Mouse (Mus musculus): ENCODE results near the gene Cpeb3. TPM values are rescaled to one million over a fixed set of nuclear protein-coding genes. Genes with fewer than 3 reads are reported as not detected.

The Cpeb3 gene
- 0.21 TPM in 1 of 2 replicates, not detected in the other for polyA plus RNA-seq (2012; ENCODE audit: insufficient read depth, low replicate concordance)

DNA sequence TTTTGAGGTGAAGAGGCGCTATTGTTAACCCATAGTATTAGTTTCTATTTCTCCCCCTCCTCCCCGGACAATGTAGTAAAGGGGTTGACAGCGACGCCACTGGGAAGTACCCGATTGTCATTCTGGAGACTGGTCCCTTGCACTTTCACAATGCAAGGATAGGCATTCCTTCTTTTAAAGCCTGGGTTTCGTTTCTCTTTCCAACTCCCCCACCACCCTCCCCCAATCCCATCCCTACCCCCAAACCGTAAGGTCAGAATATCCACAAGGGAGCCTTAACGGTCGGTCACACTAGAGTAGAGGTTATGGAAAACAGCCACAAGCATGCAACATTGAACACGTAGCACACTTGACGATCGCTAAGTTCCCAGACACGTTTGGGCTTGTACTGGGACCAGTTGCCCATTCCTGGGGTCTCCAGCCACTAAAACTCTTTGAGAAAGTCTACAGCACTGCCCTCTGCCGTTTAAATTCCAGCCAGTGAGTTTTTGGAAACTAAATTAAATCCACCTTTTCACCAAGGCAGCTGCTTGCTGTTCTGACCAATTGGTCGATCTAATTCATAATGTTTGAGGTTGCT is at the start of gene Cpeb3:
Cpeb3 (minus strand) TSS at position 426 of the 580 bp plus-strand sequence.
- no peaks in the 10 kb centered on the region for H3K9me3 ChIP-seq
- peaks cover 28% of the 10 kb centered on the region for H3K36me3 ChIP-seq (replicated peaks; ENCODE audit: low read length)
- H3K4me1 ChIP-seq = peaks cover 36% of the 10 kb centered on the region
- peaks cover 10% of the 10 kb centered on the region for H3K27me3 ChIP-seq (replicated peaks)
- H3K4me3 ChIP-seq (replicated peaks) = peak within 1 kb of the TSS; percentile 98
- TF ChIP-seq GATA1 (IDR thresholded peaks at IDR 0.05; ENCODE audit: borderline replicate concordance, low read length) (no peak), FLI1 (IDR thresholded peaks at IDR 0.05; ENCODE audit: low read length) (no peak)

DNA sequence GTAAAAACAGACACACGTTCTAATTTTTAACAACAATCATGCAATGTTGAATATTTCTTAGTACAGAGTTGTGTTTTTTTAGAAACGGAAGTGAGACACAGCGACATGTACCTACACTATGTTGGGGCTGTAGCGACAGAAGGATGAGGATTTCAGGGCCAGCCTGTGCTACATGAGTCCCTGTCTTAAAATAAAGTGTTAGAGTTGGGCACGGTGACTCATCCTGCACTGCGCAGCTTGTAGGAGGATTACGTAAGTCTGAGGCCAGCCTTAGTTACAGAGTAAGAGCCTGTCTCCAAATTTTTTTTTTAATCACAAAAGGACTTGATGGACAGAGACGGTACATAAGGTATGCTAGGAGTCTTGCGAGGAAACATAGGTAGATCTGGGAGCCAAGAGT is 46.9 kb upstream of the Cpeb3 start:
- H3K4me3 ChIP-seq (replicated peaks) = no peak overlapping the region
- H3K4me1 ChIP-seq = peaks cover 1% of the 10 kb centered on the region; the same call in 1 of the 2 replicates
- H3K36me3 ChIP-seq (replicated peaks; ENCODE audit: low read length) = no peaks in the 10 kb centered on the region
- peaks cover 2% of the 10 kb centered on the region; the same call in 1 of the 2 replicates for H3K9me3 ChIP-seq
- peaks cover 25% of the 10 kb centered on the region for H3K27me3 ChIP-seq (replicated peaks)
- TF ChIP-seq GATA1 (IDR thresholded peaks at IDR 0.05; ENCODE audit: borderline replicate concordance, low read length) (no peak), FLI1 (IDR thresholded peaks at IDR 0.05; ENCODE audit: low read length) (no peak)

DNA sequence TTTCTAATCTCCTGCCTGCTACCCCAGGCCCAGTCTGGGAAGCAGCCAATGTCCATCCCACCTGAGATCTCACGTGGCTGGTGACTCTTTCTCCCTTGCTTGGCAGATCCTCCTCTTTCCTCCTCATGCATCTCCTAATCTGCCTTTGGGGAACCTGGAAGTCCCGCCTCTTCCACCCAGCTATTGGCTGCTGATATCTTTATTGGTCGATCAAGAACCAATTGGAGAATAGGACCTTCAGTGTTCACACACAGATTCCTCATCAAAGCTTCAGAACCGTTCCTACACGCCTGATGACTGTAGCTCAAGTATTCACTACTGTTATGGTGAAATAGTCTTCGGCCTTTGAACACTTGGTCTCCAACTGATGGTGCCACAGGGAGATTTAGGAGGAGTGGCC is 43.7 kb upstream of the Cpeb3 start:
- no peak overlapping the region for H3K4me3 ChIP-seq (replicated peaks)
- H3K4me1 ChIP-seq = peaks cover 5% of the 10 kb centered on the region; the same call in 1 of the 2 replicates
- H3K27me3 ChIP-seq (replicated peaks) = peaks cover 11% of the 10 kb centered on the region
- H3K9me3 ChIP-seq = no peaks in the 10 kb centered on the region
- TF ChIP-seq FLI1 (IDR thresholded peaks at IDR 0.05; ENCODE audit: low read length) = no peak
- no peak for TF ChIP-seq GATA1 (IDR thresholded peaks at IDR 0.05; ENCODE audit: borderline replicate concordance, low read length)
- no peaks in the 10 kb centered on the region for H3K36me3 ChIP-seq (replicated peaks; ENCODE audit: low read length)

DNA sequence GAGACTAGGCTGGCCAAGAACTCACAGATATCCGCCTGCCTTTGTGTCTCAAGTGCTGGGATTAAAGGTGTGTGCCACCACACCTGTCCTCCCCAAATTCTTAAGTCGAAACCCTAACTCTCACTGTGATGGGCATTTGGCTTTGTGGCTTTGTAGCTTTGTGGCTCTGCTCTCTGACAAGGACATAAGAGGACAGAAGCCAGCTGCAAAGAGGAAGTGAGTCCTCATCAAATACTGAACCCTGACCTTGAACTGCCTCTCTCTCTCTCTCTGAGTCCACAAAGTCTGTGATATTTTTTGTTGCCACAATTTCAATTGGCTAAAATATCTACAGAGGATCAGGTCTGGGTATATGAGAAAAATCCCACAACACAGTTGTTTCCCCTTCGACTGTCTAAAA is 39.8 kb upstream of the Cpeb3 start:
- TF ChIP-seq FLI1 (IDR thresholded peaks at IDR 0.05; ENCODE audit: low read length) (no peak), GATA1 (IDR thresholded peaks at IDR 0.05; ENCODE audit: borderline replicate concordance, low read length) (no peak)

DNA sequence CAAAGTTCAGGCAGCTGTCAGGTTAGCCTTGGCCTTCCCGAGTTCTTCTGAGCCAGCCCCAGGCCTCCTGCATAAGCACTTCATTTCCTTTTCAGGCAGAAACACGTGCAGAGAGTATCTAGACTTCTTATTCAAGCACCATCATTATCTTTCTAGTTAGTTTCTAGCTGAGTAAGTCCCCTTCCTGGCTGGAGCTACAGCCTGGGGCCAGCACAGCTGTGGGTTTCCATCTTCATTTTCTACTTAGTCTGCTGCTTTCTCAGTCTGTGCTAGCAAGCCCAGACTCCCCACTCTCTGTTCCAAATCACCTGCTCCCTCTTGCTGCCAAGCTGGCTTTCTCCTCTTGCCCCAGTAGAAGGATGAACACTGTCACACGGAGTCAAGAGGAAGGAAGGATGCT is 38.5 kb upstream of the Cpeb3 start:
- no peaks in the 10 kb centered on the region for H3K36me3 ChIP-seq (replicated peaks; ENCODE audit: low read length)
- peaks cover 6% of the 10 kb centered on the region; the same call in 1 of the 2 replicates for H3K9me3 ChIP-seq
- H3K4me3 ChIP-seq (replicated peaks) = no peak overlapping the region
- peaks cover 7% of the 10 kb centered on the region for H3K27me3 ChIP-seq (replicated peaks)
- H3K4me1 ChIP-seq = peaks cover 12% of the 10 kb centered on the region; the same call in 1 of the 2 replicates
- no peak for TF ChIP-seq GATA1 (IDR thresholded peaks at IDR 0.05; ENCODE audit: borderline replicate concordance, low read length)
- TF ChIP-seq FLI1 (IDR thresholded peaks at IDR 0.05; ENCODE audit: low read length) = no peak

More for the DNA sequence above, 39.8 kb upstream of the Cpeb3 start:
- Histone ChIP-seq H3K27me3 (replicated peaks) (peaks cover 9% of the 10 kb centered on the region), H3K9me3 (peaks cover 6% of the 10 kb centered on the region; the same call in 1 of the 2 replicates), H3K4me3 (replicated peaks) (no peak overlapping the region), H3K4me1 (peaks cover 12% of the 10 kb centered on the region; the same call in 1 of the 2 replicates), H3K36me3 (replicated peaks; ENCODE audit: low read length) (no peaks in the 10 kb centered on the region)

DNA sequence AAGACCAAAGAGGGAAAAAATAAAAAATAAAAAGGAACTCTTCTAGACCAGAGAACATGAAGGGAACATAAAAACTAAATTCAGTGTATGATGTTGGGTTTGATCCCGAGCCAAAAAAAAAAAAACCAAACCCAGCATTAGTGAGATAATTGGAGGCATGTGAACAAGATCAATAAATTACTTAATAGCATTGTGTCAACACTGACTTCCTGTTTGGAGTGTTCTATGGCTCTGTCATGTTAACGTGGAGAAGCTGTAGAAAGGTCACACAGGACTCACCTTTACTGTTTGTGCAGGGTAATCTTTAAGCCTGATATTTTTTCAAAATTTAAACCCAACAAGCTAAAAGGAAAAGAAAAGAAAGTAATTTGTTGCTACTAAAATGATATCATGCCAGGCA is 34.3 kb upstream of the Cpeb3 start:
- Histone ChIP-seq H3K4me3 (replicated peaks) (no peak overlapping the region), H3K9me3 (peaks cover 6% of the 10 kb centered on the region; the same call in 1 of the 2 replicates), H3K27me3 (replicated peaks) (peaks cover 12% of the 10 kb centered on the region), H3K4me1 (peaks cover 21% of the 10 kb centered on the region), H3K36me3 (replicated peaks; ENCODE audit: low read length) (no peaks in the 10 kb centered on the region)
- TF ChIP-seq GATA1 (IDR thresholded peaks at IDR 0.05; ENCODE audit: borderline replicate concordance, low read length) = no peak
- TF ChIP-seq FLI1 (IDR thresholded peaks at IDR 0.05; ENCODE audit: low read length) = no peak

DNA sequence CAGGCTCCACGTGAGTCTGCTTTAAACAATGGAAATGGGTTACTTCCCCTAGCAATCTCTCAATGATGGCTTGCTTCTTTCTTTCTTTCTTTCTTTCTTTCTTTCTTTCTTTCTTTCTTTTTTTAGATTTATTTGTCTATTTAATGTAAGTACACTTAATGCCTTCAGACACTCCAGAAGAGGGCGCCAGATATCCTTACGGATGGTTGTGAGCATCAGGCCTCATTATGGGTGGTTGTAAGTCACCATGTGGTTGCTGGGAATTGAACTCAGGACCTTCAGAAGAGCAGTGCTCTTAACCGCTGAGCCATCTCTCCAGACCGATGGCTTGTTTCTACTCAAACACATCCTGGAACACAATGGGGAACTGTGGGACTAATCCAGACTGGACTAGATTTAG is 32.8 kb upstream of the Cpeb3 start:
- no peaks in the 10 kb centered on the region for H3K36me3 ChIP-seq (replicated peaks; ENCODE audit: low read length)

DNA sequence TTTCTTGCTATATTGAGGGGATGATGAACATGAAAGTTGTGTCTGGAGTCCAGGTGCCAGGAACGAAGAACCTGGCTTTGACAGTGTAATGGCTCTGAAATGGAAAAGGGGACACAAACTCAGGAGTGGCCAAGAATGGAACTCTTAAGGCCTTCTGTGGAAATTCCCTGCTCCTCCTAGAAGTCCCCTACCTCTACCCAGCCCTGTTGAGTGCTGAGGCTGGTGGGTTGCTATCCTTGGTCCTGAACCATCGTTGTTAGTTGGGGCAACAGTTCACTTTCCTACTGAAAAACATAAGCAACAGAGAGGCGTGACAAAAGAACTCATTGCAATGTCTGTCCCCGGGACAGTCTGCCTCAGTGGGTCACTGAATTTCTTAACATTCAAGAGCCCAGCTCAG is 30.7 kb upstream of the Cpeb3 start:
- H3K27me3 ChIP-seq (replicated peaks) = peaks cover 34% of the 10 kb centered on the region
- TF ChIP-seq GATA1 (IDR thresholded peaks at IDR 0.05; ENCODE audit: borderline replicate concordance, low read length) = no peak
- TF ChIP-seq FLI1 (IDR thresholded peaks at IDR 0.05; ENCODE audit: low read length) = no peak
- H3K4me1 ChIP-seq = peaks cover 22% of the 10 kb centered on the region
- H3K4me3 ChIP-seq (replicated peaks) = no peak overlapping the region
- no peaks in the 10 kb centered on the region for H3K36me3 ChIP-seq (replicated peaks; ENCODE audit: low read length)
- H3K9me3 ChIP-seq = peaks cover 5% of the 10 kb centered on the region

More for the DNA sequence above, 32.8 kb upstream of the Cpeb3 start:
- Histone ChIP-seq H3K27me3 (replicated peaks) (peaks cover 15% of the 10 kb centered on the region), H3K4me3 (replicated peaks) (no peak overlapping the region), H3K9me3 (peaks cover 6% of the 10 kb centered on the region; the same call in 1 of the 2 replicates), H3K4me1 (peaks cover 20% of the 10 kb centered on the region)
- TF ChIP-seq FLI1 (IDR thresholded peaks at IDR 0.05; ENCODE audit: low read length) (no peak), GATA1 (IDR thresholded peaks at IDR 0.05; ENCODE audit: borderline replicate concordance, low read length) (no peak)

DNA sequence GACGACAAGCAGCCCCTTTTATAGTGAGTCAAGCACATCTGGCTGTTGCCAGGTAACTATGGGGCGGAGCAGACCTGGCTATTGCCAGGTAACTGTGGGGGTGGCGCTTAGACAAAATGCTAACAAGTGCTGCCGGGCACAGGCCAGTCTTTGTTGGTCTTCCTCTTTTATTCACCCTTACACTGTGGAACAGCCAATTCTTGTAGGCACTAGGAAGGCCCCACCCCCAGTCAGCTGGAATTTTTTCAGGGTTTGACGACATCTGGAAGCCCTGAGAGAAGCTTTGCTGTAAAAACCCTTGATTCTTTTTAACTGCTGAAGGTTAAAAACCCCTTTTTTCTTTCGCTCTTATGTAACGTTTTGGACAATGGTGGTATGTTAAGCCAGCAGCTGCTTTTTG is 30.2 kb upstream of the Cpeb3 start:
- TF ChIP-seq GATA1 (IDR thresholded peaks at IDR 0.05; ENCODE audit: borderline replicate concordance, low read length) = no peak
- no peak for TF ChIP-seq FLI1 (IDR thresholded peaks at IDR 0.05; ENCODE audit: low read length)
- Histone ChIP-seq H3K4me1 (peaks cover 27% of the 10 kb centered on the region), H3K4me3 (replicated peaks) (peak overlapping the region; percentile 33), H3K27me3 (replicated peaks) (peaks cover 38% of the 10 kb centered on the region), H3K36me3 (replicated peaks; ENCODE audit: low read length) (no peaks in the 10 kb centered on the region), H3K9me3 (peaks cover 9% of the 10 kb centered on the region)

DNA sequence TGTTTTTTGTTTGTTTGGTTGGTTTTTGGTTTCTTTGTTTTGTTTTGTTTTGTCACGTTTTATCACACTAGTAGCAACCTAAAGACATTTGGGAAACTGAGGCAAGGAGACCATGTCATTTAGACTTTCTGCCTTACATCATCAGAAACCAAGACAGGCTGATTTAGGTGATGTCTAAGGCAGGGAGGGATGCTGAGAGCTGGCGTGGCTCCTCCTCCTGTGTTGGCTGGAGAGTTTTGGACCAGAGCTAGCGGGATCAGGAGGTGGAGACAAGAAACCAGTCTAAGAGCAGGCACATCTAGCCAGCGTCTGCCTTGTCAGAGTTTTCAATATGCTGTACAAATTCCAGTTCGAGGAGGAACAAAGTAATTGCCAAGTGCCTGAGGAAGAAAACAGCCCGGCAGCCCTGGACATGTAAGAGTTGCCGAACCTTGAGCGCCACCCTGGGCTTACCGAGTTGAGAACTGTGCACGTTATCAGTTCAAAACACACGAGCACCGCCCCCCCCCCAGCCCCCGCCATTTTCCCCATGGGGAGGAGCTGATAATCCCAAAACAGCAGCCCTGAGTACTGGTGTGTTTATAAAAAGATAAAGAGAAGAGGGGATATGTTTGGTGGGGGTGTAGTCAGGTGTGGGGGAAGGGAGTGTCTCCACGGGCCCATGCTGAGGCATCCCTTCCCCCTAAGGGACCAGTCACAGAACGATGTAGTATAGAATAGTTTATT is 29.5 kb upstream of the Cpeb3 start:
- Histone ChIP-seq H3K9me3 (peaks cover 9% of the 10 kb centered on the region), H3K4me1 (peaks cover 30% of the 10 kb centered on the region), H3K27me3 (replicated peaks) (peaks cover 41% of the 10 kb centered on the region), H3K36me3 (replicated peaks; ENCODE audit: low read length) (no peaks in the 10 kb centered on the region), H3K4me3 (replicated peaks) (peak overlapping the region; percentile 73)
- TF ChIP-seq GATA1 (IDR thresholded peaks at IDR 0.05; ENCODE audit: borderline replicate concordance, low read length) (no peak), FLI1 (IDR thresholded peaks at IDR 0.05; ENCODE audit: low read length) (no peak)
